Mouse (Mus musculus) forebrain, embryonic 14.5 days (tissue): ENCODE data around the gene Stx8. TPM values are rescaled to one million over a fixed set of nuclear protein-coding genes. Genes with fewer than 3 reads are reported as not detected.

Experiments used
- ATAC-seq: fragments of 200-750 bp; cut with Nextera tagmentation; 2 replicates; pipeline ENCODE4 v1.8.0; 2017; ENCODE audit warnings: mild to moderate bottlenecking, moderate library complexity
- DNase-seq: peaks from one replicate; pipeline ENCODE4 v3.0.0-alpha.2; 2015; ENCODE audit warnings: low spot score
- H3K27ac ChIP-seq: fragments of 300-500 bp; sonication (generic); 2 replicates; pipeline ENCODE4 v1.5.1; 2014; ENCODE audit warnings: low read depth, mild to moderate bottlenecking, control low read depth, low read length, moderate library complexity
- H3K27me3 ChIP-seq: fragments of 300-500 bp; sonication (generic); replicated peaks from 2 replicates; pipeline ENCODE4 v1.6.1; 2014; ENCODE audit warnings: low read length, control low read depth, mixed read lengths; ENCODE audit not compliant: control insufficient read depth, insufficient read depth
- H3K36me3 ChIP-seq: fragments of 300-500 bp; sonication (generic); 2 replicates; pipeline ENCODE4 v1.6.1; 2014; ENCODE audit warnings: low read length, control low read depth; ENCODE audit not compliant: control insufficient read depth, insufficient read depth
- H3K4me1 ChIP-seq: fragments of 300-500 bp; sonication (generic); 2 replicates; pipeline ENCODE4 v1.6.1; 2014; ENCODE audit warnings: antibody characterized with exemption, low read length, control low read depth; ENCODE audit not compliant: control insufficient read depth, insufficient read depth
- H3K4me2 ChIP-seq: fragments of 300-500 bp; sonication (generic); 2 replicates; pipeline ENCODE4 v1.6.1; 2014; ENCODE audit warnings: mild to moderate bottlenecking, control low read depth, low read length
- H3K4me3 ChIP-seq: fragments of 300-500 bp; sonication (generic); 2 replicates; pipeline ENCODE4 v1.5.1; 2014; ENCODE audit warnings: low read depth, low read length, control low read depth
- H3K9ac ChIP-seq: fragments of 300-500 bp; sonication (generic); 2 replicates; pipeline ENCODE4 v1.6.1; 2014; ENCODE audit warnings: mild to moderate bottlenecking, low read length, control low read depth, moderate library complexity
- H3K9me3 ChIP-seq: fragments of 300-500 bp; sonication (generic); replicated peaks from 2 replicates; pipeline ENCODE4 v1.6.1; 2016; ENCODE audit warnings: low read length, control low read depth, mixed read lengths; ENCODE audit not compliant: control insufficient read depth
- WGBS: fragments of 180-500 bp; shearing (Covaris S2); extraction: QIAGEN DNeasy Blood & Tissue Kit; methylation state at CpG from one replicate; pipeline ENCODE4 v1.1.7; 2014; 5-methylcytosine and 5-hydroxymethylcytosine counted together
- polyA plus RNA-seq: library from polyadenylated mRNA; unstranded; fragments of >200 nt; fragmentation: Nextera tagmentation; extraction: Ambion mirVana; gene quantifications from 2 replicates; pipeline ENCODE4 v1.2.1, GENCODE M21; 2014

The Stx8 gene
- polyA plus RNA-seq, 1 experiment from 2014 or later, result 74.1 TPM

GRCm38 (mm10) chr11:68196566-68196965 is 230.6 kb downstream of the Stx8 start:
- H3K4me2 ChIP-seq, result no peak overlapping the region
- H3K9ac ChIP-seq, result no peak overlapping the region
- H3K27me3 ChIP-seq, result no peaks in the 10 kb centered on the region
- 71% methylated on average over 6 of the region's 6 CpGs for WGBS
- H3K36me3 ChIP-seq, result no peaks in the 10 kb centered on the region
- peaks cover 9% of the 10 kb centered on the region for H3K4me1 ChIP-seq
- no peaks in the 10 kb centered on the region for H3K9me3 ChIP-seq
- H3K4me3 ChIP-seq, result no peak overlapping the region
- no peak for DNase-seq
- ATAC-seq, result no peak
- H3K27ac ChIP-seq, result no peak overlapping the region

- H3K36me3 ChIP-seq, result no peaks in the 10 kb centered on the region
- ATAC-seq (no peak), DNase-seq (no peak)
- H3K27ac ChIP-seq, result no peak overlapping the region
- no peaks in the 10 kb centered on the region for H3K9me3 ChIP-seq
- H3K27me3 ChIP-seq, result no peaks in the 10 kb centered on the region
- no peak overlapping the region for H3K4me3 ChIP-seq
- H3K9ac ChIP-seq, result no peak overlapping the region
- no peak overlapping the region for H3K4me2 ChIP-seq
- 94% methylated on average over 11 of the region's 11 CpGs for WGBS
- peaks cover 9% of the 10 kb centered on the region for H3K4me1 ChIP-seq
These were observed 231.5 kb downstream of the Stx8 start for GRCm38 (mm10) chr11:68197471-68197870.

- ATAC-seq (no peak), DNase-seq (no peak)
- H3K4me2 ChIP-seq, result no peak overlapping the region
- H3K9ac ChIP-seq, result no peak overlapping the region
- WGBS, result 62% methylated on average over 10 of the region's 10 CpGs
- no peaks in the 10 kb centered on the region for H3K9me3 ChIP-seq
- no peaks in the 10 kb centered on the region for H3K36me3 ChIP-seq
- H3K4me1 ChIP-seq, result peaks cover 9% of the 10 kb centered on the region
- H3K27ac ChIP-seq, result no peak overlapping the region
- H3K27me3 ChIP-seq, result no peaks in the 10 kb centered on the region
- no peak overlapping the region for H3K4me3 ChIP-seq
These were observed 232.7 kb downstream of the Stx8 start for GRCm38 (mm10) chr11:68198696-68199095.

- Histone ChIP-seq H3K9ac (no peak overlapping the region), H3K4me3 (no peak overlapping the region), H3K9me3 (no peaks in the 10 kb centered on the region), H3K4me1 (peaks cover 9% of the 10 kb centered on the region), H3K36me3 (no peaks in the 10 kb centered on the region), H3K27me3 (no peaks in the 10 kb centered on the region), H3K27ac (no peak overlapping the region), H3K4me2 (no peak overlapping the region)
- WGBS, result 75% methylated on average over 8 of the region's 8 CpGs
- ATAC-seq (no peak), DNase-seq (no peak)
These were observed 233.1 kb downstream of the Stx8 start for GRCm38 (mm10) chr11:68199103-68199502.

GRCm38 (mm10) chr11:68199801-68200423 is 233.9 kb downstream of the Stx8 start:
- H3K4me3 ChIP-seq, result no peak overlapping the region
- no peak overlapping the region for H3K27ac ChIP-seq
- peaks cover 9% of the 10 kb centered on the region for H3K4me1 ChIP-seq
- no peaks in the 10 kb centered on the region for H3K9me3 ChIP-seq
- WGBS, result 40% methylated on average over 10 of the region's 10 CpGs
- no peak overlapping the region for H3K4me2 ChIP-seq
- ATAC-seq (no peak), DNase-seq (no peak)
- H3K9ac ChIP-seq, result no peak overlapping the region
- no peaks in the 10 kb centered on the region for H3K27me3 ChIP-seq
- H3K36me3 ChIP-seq, result no peaks in the 10 kb centered on the region

- Histone ChIP-seq H3K9me3 (no peaks in the 10 kb centered on the region), H3K4me3 (no peak overlapping the region), H3K4me1 (peaks cover 9% of the 10 kb centered on the region), H3K4me2 (no peak overlapping the region), H3K27ac (no peak overlapping the region), H3K36me3 (no peaks in the 10 kb centered on the region), H3K9ac (no peak overlapping the region), H3K27me3 (no peaks in the 10 kb centered on the region)
- ATAC-seq, result no peak
- no peak for DNase-seq
- whole genome bisulfite sequencing, result 85% methylated on average over 4 of the region's 4 CpGs
These were observed 234.5 kb downstream of the Stx8 start for GRCm38 (mm10) chr11:68200500-68200899.

- Histone ChIP-seq H3K27ac (no peak overlapping the region), H3K4me3 (no peak overlapping the region), H3K36me3 (no peaks in the 10 kb centered on the region), H3K9ac (no peak overlapping the region), H3K27me3 (no peaks in the 10 kb centered on the region), H3K4me2 (no peak overlapping the region), H3K9me3 (no peaks in the 10 kb centered on the region), H3K4me1 (peaks cover 5% of the 10 kb centered on the region)
- WGBS, result 92% methylated on average over 1 of the region's 1 CpGs
- no peak for ATAC-seq
- no peak for DNase-seq
These were observed 235.1 kb downstream of the Stx8 start for GRCm38 (mm10) chr11:68201063-68201462.

GRCm38 (mm10) chr11:68201811-68202459 is 235.9 kb downstream of the Stx8 start:
- Histone ChIP-seq H3K27me3 (no peaks in the 10 kb centered on the region), H3K4me1 (peaks cover 5% of the 10 kb centered on the region), H3K27ac (no peak overlapping the region), H3K9me3 (no peaks in the 10 kb centered on the region), H3K4me2 (no peak overlapping the region), H3K4me3 (no peak overlapping the region), H3K36me3 (no peaks in the 10 kb centered on the region), H3K9ac (no peak overlapping the region)
- ATAC-seq (no peak), DNase-seq (no peak)
- WGBS, result 81% methylated on average over 10 of the region's 10 CpGs

GRCm38 (mm10) chr11:68202561-68202960 is 236.6 kb downstream of the Stx8 start:
- H3K4me1 ChIP-seq, result peaks cover 5% of the 10 kb centered on the region
- H3K27me3 ChIP-seq, result no peaks in the 10 kb centered on the region
- no peaks in the 10 kb centered on the region for H3K9me3 ChIP-seq
- H3K4me2 ChIP-seq, result no peak overlapping the region
- no peak overlapping the region for H3K9ac ChIP-seq
- ATAC-seq (no peak), DNase-seq (no peak)
- no peaks in the 10 kb centered on the region for H3K36me3 ChIP-seq
- H3K4me3 ChIP-seq, result no peak overlapping the region
- 59% methylated on average over 10 of the region's 10 CpGs for WGBS
- H3K27ac ChIP-seq, result no peak overlapping the region
